Comparison of ENCODE assay signal across 27 mouse cellular contexts in the genomic region with DNA sequence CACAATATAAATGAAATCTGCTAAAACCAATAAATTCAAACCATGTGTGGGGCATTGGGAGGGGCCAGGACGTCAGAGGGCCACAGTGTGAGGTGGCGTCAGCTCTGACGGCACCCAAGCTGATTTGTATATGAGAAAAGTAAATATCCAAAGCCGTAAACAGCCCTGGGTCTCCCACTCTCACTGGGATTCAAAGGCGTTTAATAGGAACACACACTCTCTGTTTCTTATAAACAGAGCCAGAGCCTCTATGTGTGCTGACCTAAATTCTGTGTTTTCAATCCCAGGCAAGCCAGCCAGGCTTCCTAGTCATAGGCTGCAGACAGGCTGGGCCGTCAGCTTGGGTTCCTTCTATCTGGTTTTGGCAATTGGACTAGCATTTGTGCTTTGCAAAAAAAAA. TPM values are rescaled to one million over a fixed set of nuclear protein-coding genes. Genes with fewer than 3 reads are reported as not detected.
DNase-seq lines count a peak whose midpoint lies in the region; ATAC-seq and TF ChIP-seq lines count a peak whose summit lies in the region.
"Had no signal": no experiment of that assay in that cellular context is flagged by ENCODE, and none has a peak within 500 bp of the region (broad histone marks: within the 10 kb centered on the region; RNA-seq: fewer than 3 reads in every experiment).

No protein-coding gene starts in this region.

- H3K27me3 ChIP-seq in embryonic facial prominence, embryonic 11.5 days (ENCODE audit: control insufficient read depth, insufficient read depth, low read length): no peaks in the 10 kb centered on the region
- H3K27me3 ChIP-seq in embryonic facial prominence, embryonic 10.5 days (replicated peaks; ENCODE audit: low read depth, poor library complexity, severe bottlenecking): peaks cover 5% of the 10 kb centered on the region; the same call in 1 of the 2 replicates
- no peaks in the 10 kb centered on the region for H3K27me3 ChIP-seq in limb, embryonic 11.5 days (ENCODE audit: control insufficient read depth, insufficient read depth, low read length)
- peaks cover 28% of the 10 kb centered on the region; the same call in 1 of the 2 replicates for H3K27me3 ChIP-seq in limb, embryonic 10.5 days (ENCODE audit: low read depth, poor library complexity, severe bottlenecking)
- H3K27me3 ChIP-seq in limb, embryonic 14.5 days (ENCODE audit: control insufficient read depth, insufficient read depth, low read length): 0 out of 2 replicates have a peak, but pooled peaks cover 5% of the 10 kb centered on the region
- H3K27me3 ChIP-seq: forebrain, embryonic 13.5 days; hindbrain, embryonic 13.5 days; liver, embryonic 15.5 days; stomach, embryonic 15.5 days had no signal

- H3K4me1 ChIP-seq in embryonic facial prominence, embryonic 11.5 days (ENCODE audit: control insufficient read depth, insufficient read depth, low read length): no peaks in the 10 kb centered on the region
- H3K4me1 ChIP-seq in embryonic facial prominence, embryonic 10.5 days: peaks cover 10% of the 10 kb centered on the region
- peaks cover 8% of the 10 kb centered on the region; the same call in 1 of the 2 replicates for H3K4me1 ChIP-seq in limb, embryonic 11.5 days (ENCODE audit: control insufficient read depth, insufficient read depth, low read length)
- H3K4me1 ChIP-seq in limb, embryonic 10.5 days: peaks cover 9% of the 10 kb centered on the region
- H3K4me1 ChIP-seq in limb, embryonic 14.5 days (ENCODE audit: control insufficient read depth, insufficient read depth, low read length): peaks cover 11% of the 10 kb centered on the region
- H3K4me1 ChIP-seq: forebrain, embryonic 13.5 days; heart, embryonic 15.5 days; hindbrain, embryonic 13.5 days; liver, embryonic 15.5 days; stomach, embryonic 15.5 days had no signal

- no peak overlapping the region for H3K9ac ChIP-seq in embryonic facial prominence, embryonic 11.5 days (replicated peaks; ENCODE audit: low read length)
- no peak overlapping the region for H3K9ac ChIP-seq in limb, embryonic 11.5 days (ENCODE audit: low read length)
- H3K9ac ChIP-seq in limb, embryonic 14.5 days (ENCODE audit: low read depth, low read length, severe bottlenecking): no peak overlapping the region
- H3K9ac ChIP-seq: forebrain, embryonic 13.5 days; heart, embryonic 15.5 days; hindbrain, embryonic 13.5 days; liver, embryonic 15.5 days; stomach, embryonic 15.5 days had no signal

- no peak overlapping the region for H3K27ac ChIP-seq in embryonic facial prominence, embryonic 11.5 days (replicated peaks; ENCODE audit: low read depth, low read length)
- no peak overlapping the region for H3K27ac ChIP-seq in embryonic facial prominence, embryonic 10.5 days (replicated peaks)
- H3K27ac ChIP-seq in limb, embryonic 11.5 days (replicated peaks; ENCODE audit: low read depth, low read length): no peak overlapping the region
- H3K27ac ChIP-seq in limb, embryonic 10.5 days: no peak overlapping the region
- H3K27ac ChIP-seq in limb, embryonic 14.5 days (replicated peaks; ENCODE audit: low read depth, low read length): no peak overlapping the region
- H3K27ac ChIP-seq: forebrain, embryonic 13.5 days; heart, embryonic 15.5 days; hindbrain, embryonic 13.5 days; kidney, postnatal 0 days; liver, embryonic 15.5 days; stomach, embryonic 15.5 days had no signal

- H3K9me3 ChIP-seq in embryonic facial prominence, embryonic 11.5 days (replicated peaks; ENCODE audit: control insufficient read depth, low read length): no peaks in the 10 kb centered on the region
- H3K9me3 ChIP-seq in embryonic facial prominence, embryonic 10.5 days: no peaks in the 10 kb centered on the region
- no peaks in the 10 kb centered on the region for H3K9me3 ChIP-seq in limb, embryonic 11.5 days (ENCODE audit: control insufficient read depth, low read length)
- H3K9me3 ChIP-seq in limb, embryonic 10.5 days (replicated peaks): no peaks in the 10 kb centered on the region
- no peaks in the 10 kb centered on the region for H3K9me3 ChIP-seq in limb, embryonic 14.5 days (ENCODE audit: control insufficient read depth, low read length)
- H3K9me3 ChIP-seq: forebrain, embryonic 13.5 days; heart, embryonic 15.5 days; hindbrain, embryonic 13.5 days; liver, embryonic 15.5 days; stomach, embryonic 15.5 days had no signal

- no peak for TF ChIP-seq POLR2A in limb, embryonic 14.5 days (IDR thresholded peaks at IDR 0.05; ENCODE audit: borderline replicate concordance, extremely low read depth, insufficient read depth, insufficient read length)

- no peak overlapping the region for H3K4me2 ChIP-seq in embryonic facial prominence, embryonic 11.5 days (ENCODE audit: low read depth, low read length)
- no peak overlapping the region for H3K4me2 ChIP-seq in limb, embryonic 11.5 days (ENCODE audit: low read depth, severe bottlenecking)
- no peak overlapping the region for H3K4me2 ChIP-seq in limb, embryonic 14.5 days (replicated peaks; ENCODE audit: low read depth, low read length, severe bottlenecking)
- H3K4me2 ChIP-seq: forebrain, embryonic 13.5 days; heart, embryonic 15.5 days; hindbrain, embryonic 13.5 days; liver, embryonic 15.5 days; midbrain, embryonic 11.5 days; stomach, embryonic 15.5 days had no signal

- no peaks in the 10 kb centered on the region for H3K36me3 ChIP-seq in embryonic facial prominence, embryonic 11.5 days (replicated peaks; ENCODE audit: control insufficient read depth, insufficient read depth, low read depth, low read length)
- no peaks in the 10 kb centered on the region for H3K36me3 ChIP-seq in embryonic facial prominence, embryonic 10.5 days (replicated peaks)
- no peaks in the 10 kb centered on the region for H3K36me3 ChIP-seq in limb, embryonic 11.5 days (ENCODE audit: control insufficient read depth, insufficient read depth, low read length)
- H3K36me3 ChIP-seq in limb, embryonic 10.5 days: no peaks in the 10 kb centered on the region
- no peaks in the 10 kb centered on the region for H3K36me3 ChIP-seq in limb, embryonic 14.5 days (ENCODE audit: control insufficient read depth, insufficient read depth, low read length)
- H3K36me3 ChIP-seq: heart, embryonic 15.5 days; hindbrain, embryonic 13.5 days; liver, embryonic 15.5 days; stomach, embryonic 15.5 days had no signal

- WGBS in embryonic facial prominence, embryonic 11.5 days: 47% methylated on average over 6 of the region's 6 CpGs
- WGBS in embryonic facial prominence, embryonic 10.5 days: 55% methylated on average over 6 of the region's 6 CpGs
- 20% methylated on average over 6 of the region's 6 CpGs for WGBS in limb, embryonic 11.5 days
- WGBS in limb, embryonic 10.5 days: 30% methylated on average over 6 of the region's 6 CpGs
- WGBS in limb, embryonic 14.5 days: 26% methylated on average over 6 of the region's 6 CpGs

- DNase-seq in embryonic facial prominence, embryonic 11.5 days (ENCODE audit: low spot score): peak; percentile 44
- DNase-seq in embryonic facial prominence, embryonic 10.5 days (ENCODE audit: low spot score): no peak
- DNase-seq in limb, embryonic 11.5 days (ENCODE audit: low spot score): peak; percentile 32
- no peak for DNase-seq in limb, embryonic 10.5 days (ENCODE audit: low spot score)
- peak; percentile 44 for DNase-seq in brain, adult 2 months (ENCODE audit: low read depth, low spot score)
- no peak for DNase-seq in limb, embryonic 14.5 days (ENCODE audit: low spot score)
- no peak for DNase-seq in ovary, postnatal 36 days (ENCODE audit: low spot score)
- DNase-seq: adrenal gland, adult 8-10 months; cerebellum, adult 8-10 months; cerebellum, postnatal 36 days; gastrocnemius, postnatal 25 days; heart, postnatal 36 days; kidney, adult 2 months; liver; right cerebral cortex, adult 18-20 months; right cerebral cortex, postnatal 4 days; thymus, adult 18-20 months; thymus, postnatal 36 days had no signal

- ATAC-seq in embryonic facial prominence, embryonic 11.5 days (replicated peaks; ENCODE audit: insufficient number of reproducible peaks, low FRiP score, low TSS enrichment, low read depth): no peak
- ATAC-seq in limb, embryonic 11.5 days (ENCODE audit: insufficient number of reproducible peaks, low FRiP score, low TSS enrichment, low read depth): peak; percentile 46; the same call in 1 of the 2 replicates
- peak; percentile 50; the same call in 1 of the 2 replicates for ATAC-seq in limb, embryonic 14.5 days (ENCODE audit: low FRiP score, low read depth)
- ATAC-seq: activated CD4-positive, CD25-positive, alpha-beta regulatory T cell, adult 4 months; forebrain, embryonic 13.5 days had no signal

- H3K4me3 ChIP-seq in embryonic facial prominence, embryonic 11.5 days (ENCODE audit: low read depth, low read length): no peak overlapping the region
- no peak overlapping the region for H3K4me3 ChIP-seq in embryonic facial prominence, embryonic 10.5 days
- H3K4me3 ChIP-seq in limb, embryonic 11.5 days (ENCODE audit: low read depth, low read length): no peak overlapping the region
- no peak overlapping the region for H3K4me3 ChIP-seq in limb, embryonic 10.5 days
- H3K4me3 ChIP-seq in limb, embryonic 14.5 days (replicated peaks; ENCODE audit: low read length): no peak overlapping the region
- H3K4me3 ChIP-seq: erythroblast, embryonic 14.5 days; forebrain, embryonic 13.5 days; heart, embryonic 15.5 days; hindbrain, embryonic 13.5 days; liver, embryonic 15.5 days; stomach, embryonic 15.5 days had no signal

RNA-seq across cellular contexts. Expression of gene Trabd2b, which starts 16.6 kb away (rescaled TPM):
- polyA plus RNA-seq in embryonic facial prominence, embryonic 11.5 days (2014; fragmentation: Nextera tagmentation; extraction: Ambion mirVana): 0.65 and 0.93 TPM in 2 replicates
- polyA plus RNA-seq in embryonic facial prominence, embryonic 10.5 days (2016; fragmentation: Nextera tagmentation; extraction: Ambion mirVana): 0.80 and 0.81 TPM in 2 replicates
- polyA plus RNA-seq in limb, embryonic 11.5 days (2014; fragmentation: Nextera tagmentation; extraction: Ambion mirVana): 0.33 and 0.34 TPM in 2 replicates
- polyA plus RNA-seq in limb, embryonic 10.5 days (2016; fragmentation: Nextera tagmentation; extraction: Ambion mirVana): 0.34 and 0.56 TPM in 2 replicates
- polyA plus RNA-seq in limb, embryonic 14.5 days (2012; rRNA removed): 6.2 and 7.4 TPM in 2 replicates
- 3.6 and 4.6 TPM in 2 replicates for polyA plus RNA-seq in limb, embryonic 14.5 days (2014; fragmentation: Nextera tagmentation; extraction: Ambion mirVana)
- polyA plus RNA-seq: activated CD4-positive, CD25-positive, alpha-beta regulatory T cell, adult 4 months; erythroblast, embryonic 14.5 days had no signal

Comparison
In these comparisons a context has a peak if more than half of its experiments do, and no peak if none do; other contexts are left out.
1. DNase-seq: peak in embryonic facial prominence, embryonic 11.5 days (single experiment), limb, embryonic 11.5 days (single experiment) and brain, adult 2 months (single experiment); none in embryonic facial prominence, embryonic 10.5 days (single experiment), limb, embryonic 10.5 days (single experiment), limb, embryonic 14.5 days (single experiment) and ovary, postnatal 36 days (single experiment).